Mouse (Mus musculus): ENCODE measurements at regions not wholly inside any gene's neighbourhood (a gene's known extent, or its start where the extent isn't known, plus 50 kb on each side); places are given as distances from the start of the nearest gene placed in this dataset.

- no peak for TF ChIP-seq POLR2A (IDR thresholded peaks at IDR 0.05; ENCODE audit: control insufficient read depth, low read depth, low read length)
- TF ChIP-seq CTCF (IDR thresholded peaks at IDR 0.05; ENCODE audit: control insufficient read depth, insufficient read depth, insufficient replicate concordance, low read depth, low read length), result no peak
These were observed 89.3 kb upstream of the Hmcn1 start for GRCm38 (mm10) chr1:151082510-151083033.
